Mouse (Mus musculus): ENCODE measurements around the gene Mctp1.

DNA sequence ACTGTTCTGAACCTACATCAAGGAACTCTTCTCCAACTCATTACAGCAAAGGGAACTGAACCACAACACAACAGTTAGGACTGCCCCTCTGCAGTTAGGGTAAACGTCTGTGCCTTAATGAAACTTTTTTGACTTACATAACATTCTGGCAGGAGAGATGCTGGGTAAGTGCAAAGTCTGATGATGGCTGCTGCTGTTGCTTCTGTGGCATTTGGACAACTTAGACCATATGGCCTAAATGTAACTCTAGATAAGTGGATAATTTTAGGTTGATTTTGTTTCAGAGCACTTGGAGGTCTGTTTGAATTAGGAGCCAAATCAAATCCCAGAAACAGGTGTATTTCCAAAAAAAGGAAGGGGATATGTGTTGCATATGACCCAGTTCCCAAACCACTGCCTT lies 470.0 kb downstream of the Mctp1 start:
- TF ChIP-seq CTCF (IDR thresholded peaks at IDR 0.05; ENCODE audit: borderline replicate concordance, insufficient read depth, low read length): no peak
- no peak for TF ChIP-seq POLR2A (IDR thresholded peaks at IDR 0.05; ENCODE audit: low read depth, low read length)
